Mouse (Mus musculus): ENCODE results near the gene Olfr1508. TPM values are rescaled to one million over a fixed set of nuclear protein-coding genes. Genes with fewer than 3 reads are reported as not detected.
"Not testable (repeated sequence)": the region's sequence is repeated elsewhere in the genome, so short reads cannot be mapped to it uniquely, and the experiment has no call there.

Olfr1508 gene
- total RNA-seq (2021), result not detected
- long read RNA-seq, experiment 1, result 0 reads
- long read RNA-seq, experiment 2, result 0 reads

GRCm38 (mm10) chr14:52467395-52467794 lies at the start of gene Olfr1508:
TSS of gene Olfr1508 (minus strand) at chr14:52467495.
- DNase-seq (ENCODE audit: low spot score in 2 of 2), result no peak

GRCm38 (mm10) chr14:52495516-52495915 lies 28.2 kb upstream of the Olfr1508 start, which contains the start of gene Olfr1507:
TSS of gene Olfr1507 (minus strand) at chr14:52495749.
- no peak for DNase-seq (ENCODE audit: low spot score in 2 of 2)

DNA sequence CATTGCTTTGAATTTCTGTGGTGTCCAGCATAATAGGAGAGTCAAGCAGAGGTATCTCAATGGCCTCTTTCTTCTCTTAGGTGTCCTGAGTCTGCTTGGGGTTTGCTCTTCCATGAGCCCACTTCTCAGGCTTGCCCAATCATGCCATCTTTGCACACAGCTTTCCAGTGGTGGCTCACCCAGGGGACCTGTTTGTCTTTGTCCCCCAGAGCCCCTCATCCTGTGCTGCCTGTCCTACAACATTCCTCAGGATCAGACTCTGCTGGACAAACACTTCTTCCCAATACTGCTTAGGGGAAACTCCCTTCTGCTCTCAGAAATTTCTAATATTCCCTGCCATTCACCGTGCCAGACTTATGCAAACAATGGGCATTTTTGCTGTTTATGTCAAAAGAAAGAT lies 1.6 kb downstream of the Olfr1508 start:
- DNase-seq (ENCODE audit: low spot score in 2 of 2), result no peak

- no peak for DNase-seq (ENCODE audit: low spot score in 2 of 2)
Observed at GRCm38 (mm10) chr14:52461928-52462327, 5.4 kb downstream of the Olfr1508 start.

DNA sequence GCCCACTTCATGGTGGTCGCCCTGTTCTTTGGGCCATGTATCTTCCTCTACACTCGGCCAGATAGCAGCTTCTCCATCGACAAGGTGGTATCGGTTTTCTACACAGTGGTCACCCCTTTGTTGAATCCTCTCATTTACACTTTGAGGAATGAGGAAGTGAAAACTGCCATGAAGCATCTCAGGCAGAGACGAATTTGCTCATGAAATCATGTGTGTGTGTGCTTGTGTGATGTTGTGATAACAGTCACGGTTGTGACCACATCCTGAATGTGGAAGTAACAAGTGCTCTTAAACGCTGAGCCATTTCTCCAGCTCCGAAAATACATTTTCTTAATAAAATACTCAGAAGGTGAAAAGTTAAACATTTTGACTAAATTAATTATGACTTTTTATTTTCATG lies 16.2 kb downstream of the Olfr1508 start:
- DNase-seq (ENCODE audit: low spot score in 2 of 2), result no peak

DNA sequence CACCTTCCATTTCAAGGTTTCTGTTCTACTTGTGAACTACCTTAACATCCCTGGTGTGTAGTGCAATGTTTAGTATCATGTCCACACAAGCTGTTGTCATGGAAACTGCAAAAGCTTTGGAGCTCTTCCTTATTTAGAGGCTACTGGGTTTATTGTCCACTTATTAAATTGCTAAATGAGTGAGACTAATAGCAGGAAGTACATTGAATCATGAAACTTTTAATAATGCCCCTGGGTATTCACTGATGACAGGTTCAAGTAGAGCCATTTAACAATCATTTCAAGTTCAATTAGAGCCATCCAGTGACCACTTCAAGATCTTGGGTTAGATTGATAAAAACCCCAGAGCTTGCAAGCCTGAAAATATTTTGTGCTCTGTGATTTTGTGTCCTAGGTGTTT lies 24.6 kb downstream of the Olfr1508 start, which contains the start of gene Olfr1509:
Gene Olfr1509, plus strand, starts transcription at position 301 of the 400 bp plus-strand sequence.
- no peak for DNase-seq (ENCODE audit: low spot score in 2 of 2)

- no peak for DNase-seq (ENCODE audit: low spot score in 2 of 2)
Observed at GRCm38 (mm10) chr14:52427686-52428085, 39.6 kb downstream of the Olfr1508 start.

- DNase-seq (ENCODE audit: low spot score in 2 of 2), result no peak
Observed at GRCm38 (mm10) chr14:52414273-52414672, 53.0 kb downstream of the Olfr1508 start, which contains the start of gene Olfr1510. TSS of gene Olfr1510 (minus strand) at chr14:52414373.

- not testable (repeated sequence) for DNase-seq (ENCODE audit: low spot score in 2 of 2)
Observed at GRCm38 (mm10) chr14:52410142-52410919, 57.0 kb downstream of the Olfr1508 start.

Other genes starting within 250 kb of the Olfr1508 start
- 100 to 1,000 TPM; 110 to 124 TPM for gene Chd8, start 209.7 kb downstream of the Olfr1508 start, total RNA-seq (2021)
- gene Tox4, start 188.3 kb downstream of the Olfr1508 start, total RNA-seq (2021), result 10 to 100 TPM; 56.1 to 63.3 TPM
- 10 to 100 TPM; 34.6 to 38.0 TPM for gene Rab2b, start 187.9 kb downstream of the Olfr1508 start, total RNA-seq (2021)
- 10 to 100 TPM; 33.4 to 36.4 TPM for gene Mettl3, start 162.4 kb downstream of the Olfr1508 start, total RNA-seq (2021)
- gene Sall2, start 138.7 kb downstream of the Olfr1508 start, total RNA-seq (2021), result 10 to 100 TPM; 40.8 to 43.0 TPM
- not detected for gene Olfr1513, start 111.1 kb downstream of the Olfr1508 start, total RNA-seq (2021)
- not detected for gene Olfr1512, start 88.3 kb downstream of the Olfr1508 start, total RNA-seq (2021)
- gene Olfr1511, start 70.1 kb downstream of the Olfr1508 start, total RNA-seq (2021), result not detected
- gene Olfr1510, start 53.1 kb downstream of the Olfr1508 start, total RNA-seq (2021), result not detected
- gene Olfr1509, start 24.5 kb downstream of the Olfr1508 start, total RNA-seq (2021), result not detected
- gene Olfr1507, start 28.3 kb upstream of the Olfr1508 start, total RNA-seq (2021), result under 1 TPM in 1 of 2 experiments, not detected in 1; 0.69 TPM

Measured in layer of hippocampus, postnatal 14 days (tissue).